Mouse (Mus musculus) gonadal fat pad, adult 2 months (tissue): ENCODE measurements around the gene Akap13. TPM values are rescaled to one million over a fixed set of nuclear protein-coding genes. Genes with fewer than 3 reads are reported as not detected.
"Not testable (repeated sequence)": the region's sequence is repeated elsewhere in the genome, so short reads cannot be mapped to it uniquely, and the experiment has no call there.

Experiments used
- DNase-seq: peaks from one replicate; pipeline ENCODE4 v3.0.0-alpha.2; 2012; ENCODE audit warnings: low read depth
- polyA plus RNA-seq: library from polyadenylated mRNA; depleted of rRNA; stranded (reverse); fragments of >200 nt; gene quantifications from 2 replicates; pipeline ENCODE4 v1.2.3, GENCODE M21; 2012

Akap13 gene
- polyA plus RNA-seq, 1 experiment: 16.4 TPM

- DNase-seq: not testable (repeated sequence)
Measured at GRCm38 (mm10) chr7:75760661-75761319, 305.5 kb downstream of the Akap13 start.

GRCm38 (mm10) chr7:75762225-75762624 lies 306.9 kb downstream of the Akap13 start:
- DNase-seq: not testable (repeated sequence)

GRCm38 (mm10) chr7:75767080-75767769 lies 311.9 kb downstream of the Akap13 start:
- DNase-seq: not testable (repeated sequence)

- no peak for DNase-seq
Measured at GRCm38 (mm10) chr7:75768169-75768568, 312.8 kb downstream of the Akap13 start.

- no peak for DNase-seq
Measured at GRCm38 (mm10) chr7:75769909-75770308, 314.6 kb downstream of the Akap13 start.

- DNase-seq: not testable (repeated sequence)
Measured at GRCm38 (mm10) chr7:75774095-75775078, 319.1 kb downstream of the Akap13 start.

GRCm38 (mm10) chr7:75778053-75778452 lies 322.7 kb downstream of the Akap13 start:
- DNase-seq: no peak

GRCm38 (mm10) chr7:75780812-75781211 lies 325.5 kb downstream of the Akap13 start:
- DNase-seq: no peak

- DNase-seq: no peak
Measured at GRCm38 (mm10) chr7:75781298-75781947, 326.1 kb downstream of the Akap13 start.

- DNase-seq: peak; percentile 22
Measured at GRCm38 (mm10) chr7:75781948-75782722, 326.8 kb downstream of the Akap13 start.

- no peak for DNase-seq
Measured at GRCm38 (mm10) chr7:75782723-75783011, 327.3 kb downstream of the Akap13 start.

- no peak for DNase-seq
Measured at GRCm38 (mm10) chr7:75785388-75786328, 330.3 kb downstream of the Akap13 start.

GRCm38 (mm10) chr7:75786812-75787211 lies 331.5 kb downstream of the Akap13 start:
- DNase-seq: no peak

- DNase-seq: no peak
Measured at GRCm38 (mm10) chr7:75787371-75787770, 332.0 kb downstream of the Akap13 start.

GRCm38 (mm10) chr7:75788069-75788800 lies 332.9 kb downstream of the Akap13 start:
- DNase-seq: not testable (repeated sequence)

- DNase-seq: not testable (repeated sequence)
Measured at GRCm38 (mm10) chr7:75788801-75789135, 333.4 kb downstream of the Akap13 start.

- no peak for DNase-seq
Measured at GRCm38 (mm10) chr7:75789746-75790145, 334.4 kb downstream of the Akap13 start.

GRCm38 (mm10) chr7:75791092-75791837 lies 335.9 kb downstream of the Akap13 start:
- DNase-seq: not testable (repeated sequence)
